Mouse (Mus musculus) gastrocnemius, adult 18-20 months (tissue): Measurements from ENCODE around the gene Rps6kb2. TPM values are rescaled to one million over a fixed set of nuclear protein-coding genes. Genes with fewer than 3 reads are reported as not detected.

Source experiments
- DNase-seq: peaks from one replicate; pipeline ENCODE4 v3.0.0; 2021; ENCODE audit warnings: low spot score
- total RNA-seq, 2 experiments: library from RNA; stranded (reverse); gene quantifications; 2 replicates each; pipeline ENCODE4 v1.2.3; 2021

Gene Rps6kb2
- total RNA-seq, 2 experiments from 2014 or later, result 24.8 to 25.9 TPM

- no peak for DNase-seq
Observed at GRCm38 (mm10) chr19:4120496-4120895, 42.7 kb downstream of the Rps6kb2 start.

GRCm38 (mm10) chr19:4119716-4120487, 43.3 kb downstream of the Rps6kb2 start:
- DNase-seq, result no peak

- DNase-seq, result no peak
Observed at GRCm38 (mm10) chr19:4118350-4118749, 44.8 kb downstream of the Rps6kb2 start.

- no peak for DNase-seq
Observed at GRCm38 (mm10) chr19:4117006-4117405, 46.1 kb downstream of the Rps6kb2 start.

- DNase-seq, result no peak
Observed at GRCm38 (mm10) chr19:4115816-4116215, 47.3 kb downstream of the Rps6kb2 start.

- DNase-seq, result no peak
Observed at GRCm38 (mm10) chr19:4115144-4115543, 48.0 kb downstream of the Rps6kb2 start.

GRCm38 (mm10) chr19:4114551-4114950, 48.6 kb downstream of the Rps6kb2 start:
- DNase-seq, result no peak

GRCm38 (mm10) chr19:4113806-4114230, 49.3 kb downstream of the Rps6kb2 start:
- no peak for DNase-seq

- DNase-seq, result peak; percentile 81
Observed at GRCm38 (mm10) chr19:4113186-4113805, 49.9 kb downstream of the Rps6kb2 start.

GRCm38 (mm10) chr19:4112063-4112960, 50.8 kb downstream of the Rps6kb2 start:
- DNase-seq, result no peak

GRCm38 (mm10) chr19:4108535-4108934, 54.6 kb downstream of the Rps6kb2 start:
- DNase-seq, result no peak

- no peak for DNase-seq
Observed at GRCm38 (mm10) chr19:4106654-4107053, 56.5 kb downstream of the Rps6kb2 start.

- no peak for DNase-seq
Observed at GRCm38 (mm10) chr19:4104675-4105194, 58.4 kb downstream of the Rps6kb2 start.

Other genes with a start within 250 kb of the Rps6kb2 start
- gene Aldh3b1, start 233.5 kb downstream of the Rps6kb2 start, total RNA-seq, result under 1 TPM; 0.62 to 0.83 TPM
- 1 to 10 TPM; 3.2 to 5.8 TPM for gene Unc93b1, start 228.2 kb downstream of the Rps6kb2 start, total RNA-seq
- not detected for gene Aldh3b3, start 204.7 kb downstream of the Rps6kb2 start, total RNA-seq
- gene Aldh3b2, start 191.0 kb downstream of the Rps6kb2 start, total RNA-seq, result under 1 TPM; 0.14 to 0.26 TPM
- gene Acy3, start 176.8 kb downstream of the Rps6kb2 start, total RNA-seq, result 1 to 10 TPM; 1.3 to 2.0 TPM
- not detected for gene Tbx10, start 170.6 kb downstream of the Rps6kb2 start, total RNA-seq
- gene Nudt8, start 162.8 kb downstream of the Rps6kb2 start, total RNA-seq, result 10 to 100 TPM; 23.8 to 30.1 TPM
- under 1 TPM; 0.14 to 0.40 TPM for gene Gm49405, start 162.7 kb downstream of the Rps6kb2 start, total RNA-seq
- gene Doc2g, start 160.0 kb downstream of the Rps6kb2 start, total RNA-seq, result under 1 TPM; 0.82 to 1.00 TPM
- gene Ndufv1, start 150.5 kb downstream of the Rps6kb2 start, total RNA-seq, result 100 to 1,000 TPM; 423 to 466 TPM
- gene Gstp1, start 125.4 kb downstream of the Rps6kb2 start, total RNA-seq, result 100 to 1,000 TPM; 480 to 487 TPM
- gene Gstp2, start 117.3 kb downstream of the Rps6kb2 start, total RNA-seq, result 100 to 1,000 TPM; 206 to 226 TPM
- gene Gstp3, start 103.8 kb downstream of the Rps6kb2 start, total RNA-seq, result not detected
- gene Cabp2, start 81.8 kb downstream of the Rps6kb2 start, total RNA-seq, result not detected
- 10 to 100 TPM; 18.7 to 19.9 TPM for gene Cdk2ap2, start 66.2 kb downstream of the Rps6kb2 start, total RNA-seq
- gene Pitpnm1, start 63.4 kb downstream of the Rps6kb2 start, total RNA-seq, result 1 to 10 TPM; 2.0 to 3.7 TPM
- gene Aip, start 37.5 kb downstream of the Rps6kb2 start, total RNA-seq, result 10 to 100 TPM; 82.2 to 84.7 TPM
- not detected for gene Gpr152, start 23.6 kb downstream of the Rps6kb2 start, total RNA-seq
- gene Cabp4, start 19.3 kb downstream of the Rps6kb2 start, total RNA-seq, result not detected
- 10 to 100 TPM; 11.9 to 13.4 TPM for gene Coro1b, start 14.7 kb downstream of the Rps6kb2 start, total RNA-seq
- gene Ptprcap, start 9.8 kb downstream of the Rps6kb2 start, total RNA-seq, result not detected
- gene Carns1, start 12.1 kb upstream of the Rps6kb2 start, total RNA-seq, result 10 to 100 TPM; 21.8 to 30.3 TPM
- 1 to 10 TPM; 5.5 to 5.9 TPM for gene Tbc1d10c, start 27.9 kb upstream of the Rps6kb2 start, total RNA-seq
- gene Ppp1ca, start 28.7 kb upstream of the Rps6kb2 start, total RNA-seq, result 100 to 1,000 TPM; 200 to 201 TPM
- gene Rad9a, start 38.3 kb upstream of the Rps6kb2 start, total RNA-seq, result 1 to 10 TPM; 2.6 to 2.8 TPM
- under 1 TPM; 0.34 to 0.47 TPM for gene Clcf1, start 50.9 kb upstream of the Rps6kb2 start, total RNA-seq
- gene AC109138.7, start 51.0 kb upstream of the Rps6kb2 start, total RNA-seq, result not detected
- gene Pold4, start 68.5 kb upstream of the Rps6kb2 start, total RNA-seq, result 10 to 100 TPM; 16.3 to 17.8 TPM
- 1 to 10 TPM; 2.8 to 3.4 TPM for gene Ssh3, start 105.8 kb upstream of the Rps6kb2 start, total RNA-seq
- gene Ankrd13d, start 119.8 kb upstream of the Rps6kb2 start, total RNA-seq, result under 1 TPM; 0.16 to 0.81 TPM
- 10 to 100 TPM; 50.7 to 60.8 TPM for gene Grk2, start 142.9 kb upstream of the Rps6kb2 start, total RNA-seq
- 10 to 100 TPM; 33.4 to 36.8 TPM for gene Kdm2a, start 234.9 kb upstream of the Rps6kb2 start, total RNA-seq